Comparison of ENCODE assay signal across 8 mouse cellular contexts in genomic region chr9:106476924-106477484, GRCm38 (mm10). TPM values are rescaled to one million over a fixed set of nuclear protein-coding genes. Genes with fewer than 3 reads are reported as not detected.
A peak's percentile ranks its signal among the peaks of the same experiment; 100 is the strongest.
DNase-seq lines count a peak whose midpoint lies in the region; ATAC-seq lines count a peak whose summit lies in the region.

Gene Parp3 (minus strand): TSS chr9:106476949.

- H3K36me3 ChIP-seq in forebrain, embryonic 14.5 days (ENCODE audit: control insufficient read depth, insufficient read depth, low read length) = peaks cover 21% of the 10 kb centered on the region
- peaks cover 16% of the 10 kb centered on the region for H3K36me3 ChIP-seq in neural tube, embryonic 15.5 days

- H3K4me3 ChIP-seq in forebrain, embryonic 14.5 days (ENCODE audit: low read depth, low read length) = peak within 1 kb of the TSS; percentile 66
- peak within 1 kb of the TSS; percentile 89 for H3K4me3 ChIP-seq in neural tube, embryonic 15.5 days (replicated peaks)

- peak within 1 kb of the TSS; percentile 58 for H3K9ac ChIP-seq in forebrain, embryonic 14.5 days (ENCODE audit: low read length)
- peak within 1 kb of the TSS; percentile 62 for H3K9ac ChIP-seq in neural tube, embryonic 15.5 days (replicated peaks)

- WGBS in forebrain, embryonic 14.5 days = under 1% methylated on average over 41 of the region's 41 CpGs
- WGBS in neural tube, embryonic 15.5 days = under 1% methylated on average over 41 of the region's 41 CpGs

- DNase-seq in ES-CJ7 (ENCODE audit: low read depth, low spot score) = peak; percentile 100
- peak; percentile 99 for DNase-seq in cerebellum, adult 11 months
- DNase-seq in forebrain, embryonic 14.5 days (ENCODE audit: low spot score) = peak; percentile 100
- peak; percentile 97 to 98 for DNase-seq in heart, postnatal 14 days
- peak; percentile 100 for DNase-seq in layer of hippocampus, adult 11-12 months (ENCODE audit: low spot score)
- peak; percentile 100 for DNase-seq in lung, adult 18-20 months
- peak; percentile 100 for DNase-seq in testis, postnatal 14 days (ENCODE audit: low spot score)

- H3K4me2 ChIP-seq in forebrain, embryonic 14.5 days (ENCODE audit: low read length) = peak within 1 kb of the TSS; percentile 75
- H3K4me2 ChIP-seq in neural tube, embryonic 15.5 days = peak within 1 kb of the TSS; percentile 96

- no peak within 1 kb of the TSS for H3K27ac ChIP-seq in forebrain, embryonic 14.5 days (ENCODE audit: low read depth, low read length)
- H3K27ac ChIP-seq in neural tube, embryonic 15.5 days (replicated peaks) = peak within 1 kb of the TSS; percentile 43

- intact Hi-C loops in heart, postnatal 14 days (cut with DNase I) = loop anchor here (1.0 to 5.0 kb wide), 4 partner anchors 29 to 188 kb away; partner anchors contain the start of gene Dusp7

- H3K9me3 ChIP-seq in forebrain, embryonic 14.5 days (replicated peaks; ENCODE audit: control insufficient read depth, low read length) = no peaks in the 10 kb centered on the region
- no peaks in the 10 kb centered on the region for H3K9me3 ChIP-seq in neural tube, embryonic 15.5 days (replicated peaks)

- H3K4me1 ChIP-seq in forebrain, embryonic 14.5 days (ENCODE audit: control insufficient read depth, insufficient read depth, low read length) = peaks cover 7% of the 10 kb centered on the region; the same call in 1 of the 2 replicates
- H3K4me1 ChIP-seq in neural tube, embryonic 15.5 days = peaks cover 44% of the 10 kb centered on the region

- peak; percentile 99 for ATAC-seq in forebrain, embryonic 14.5 days
- peak; percentile 97 for ATAC-seq in neural tube, embryonic 15.5 days (ENCODE audit: low FRiP score)

- H3K27me3 ChIP-seq in forebrain, embryonic 14.5 days (replicated peaks; ENCODE audit: control insufficient read depth, insufficient read depth, low read length) = no peaks in the 10 kb centered on the region
- H3K27me3 ChIP-seq in neural tube, embryonic 15.5 days (replicated peaks) = no peaks in the 10 kb centered on the region

RNA-seq across cellular contexts. Expression of gene Parp3, which starts in this region (rescaled TPM):
- 0.63 and 0.72 TPM in 2 replicates for polyA plus RNA-seq in forebrain, embryonic 14.5 days (2014; fragmentation: Nextera tagmentation; extraction: Ambion mirVana)
- 10 to 100 TPM; 18.1 to 19.0 TPM for total RNA-seq in heart, postnatal 14 days (2021)
- polyA plus RNA-seq in neural tube, embryonic 15.5 days (2015; fragmentation: Nextera tagmentation; extraction: Ambion mirVana) = 0.86 and 3.6 TPM in 2 replicates

Comparison
In these comparisons a context has a peak if more than half of its experiments do, and no peak if none do; other contexts are left out.
1. Peak in DNase-seq, ATAC-seq, H3K4me3 ChIP-seq, H3K9ac ChIP-seq and H3K4me2 ChIP-seq in forebrain, embryonic 14.5 days; RNA of the gene not detected or under 1 TPM.